Mouse (Mus musculus): ENCODE results near the gene Tiam2.

DNA sequence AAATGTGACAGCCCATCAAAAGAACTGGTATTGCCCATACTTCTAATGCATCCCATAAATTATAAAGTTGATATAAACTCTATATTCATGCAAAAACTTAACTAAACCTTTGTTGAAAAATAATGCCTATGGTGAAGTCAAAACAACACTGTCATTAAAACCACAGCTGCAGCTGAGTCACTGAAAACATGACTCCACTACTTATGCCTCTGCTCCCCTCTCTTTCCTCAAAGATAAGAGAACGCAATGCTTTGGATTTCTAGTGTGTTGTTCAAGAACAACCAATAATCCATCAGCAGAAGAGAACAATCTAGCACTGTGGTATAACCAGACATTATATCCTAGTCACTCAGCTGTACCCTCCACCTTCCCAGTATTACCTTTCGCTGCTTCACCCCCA lies 213.9 kb downstream of the Tiam2 start:
- TF ChIP-seq EP300 (IDR thresholded peaks at IDR 0.05; ENCODE audit: low read depth) (no peak), CTCF (IDR thresholded peaks at IDR 0.05; ENCODE audit: low read depth) (no peak)

Measured in liver, postnatal 0 days (tissue).